Mouse (Mus musculus): ENCODE results near the gene Smpx.

DNA sequence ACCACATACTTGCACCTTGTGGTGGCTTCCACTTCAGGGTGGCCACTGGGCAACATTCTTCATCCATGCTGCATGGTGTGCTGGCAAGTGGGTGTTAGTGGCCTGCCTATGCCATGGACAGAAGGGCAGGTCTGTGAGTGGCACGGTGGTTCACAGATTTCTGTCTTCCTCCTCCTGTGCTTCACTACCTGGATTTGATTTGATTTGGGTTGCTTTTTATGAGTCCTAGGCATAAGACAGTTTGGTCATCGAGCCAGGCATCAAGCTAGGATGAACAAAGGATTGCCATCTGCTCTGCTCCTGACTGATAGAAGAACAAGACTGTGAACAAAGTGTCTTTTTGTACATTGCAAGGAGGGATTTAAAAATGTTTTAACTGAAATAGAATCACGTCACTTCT, 63.8 kb downstream of the Smpx start:
- TF ChIP-seq CTCF (IDR thresholded peaks at IDR 0.05; ENCODE audit: borderline replicate concordance, insufficient read depth, low read depth, low read length) (no peak), POLR2A (IDR thresholded peaks at IDR 0.05; ENCODE audit: borderline replicate concordance, insufficient read depth, low read length) (no peak)
